Mouse (Mus musculus) myocyte (in vitro differentiated cells): ENCODE measurements around the gene Nbl1. TPM values are rescaled to one million over a fixed set of nuclear protein-coding genes. Genes with fewer than 3 reads are reported as not detected.

Experiments used
- H3K27me3 ChIP-seq: one replicate; pipeline ENCODE4 v1.6.1; 2011; ENCODE audit not compliant: control insufficient read depth, insufficient read depth, insufficient read length
- H3K36me3 ChIP-seq: one replicate; pipeline ENCODE4 v1.6.1; 2011; ENCODE audit not compliant: control insufficient read depth, insufficient read depth
- H3K4me2 ChIP-seq: one replicate; pipeline ENCODE4 v1.6.1; 2011; ENCODE audit warnings: low read depth, control low read depth
- H3K4me3 ChIP-seq: one replicate; pipeline ENCODE4 v1.5.1; 2011; ENCODE audit warnings: mild to moderate bottlenecking, control low read depth, moderate library complexity
- H3K79me2 ChIP-seq: one replicate; pipeline ENCODE4 v1.6.1; 2011; ENCODE audit not compliant: control insufficient read depth, insufficient read depth
- H3ac ChIP-seq: one replicate; pipeline ENCODE4 v1.6.1; 2011; ENCODE audit not compliant: control insufficient read depth, insufficient read length
- CEBPB ChIP-seq: IDR thresholded peaks from 2 replicates; pipeline ENCODE4 v1.6.1; 2011; ENCODE audit warnings: mild to moderate bottlenecking, moderate library complexity; ENCODE audit not compliant: poor library complexity, insufficient read depth, severe bottlenecking
- E2F4 ChIP-seq: IDR thresholded peaks from one replicate; pipeline ENCODE4 v1.6.1; 2011; ENCODE audit warnings: mild to moderate bottlenecking, control low read depth, moderate library complexity; ENCODE audit not compliant: insufficient read depth
- MAX ChIP-seq: IDR thresholded peaks from one replicate; pipeline ENCODE4 v1.6.1; 2011; ENCODE audit warnings: low read depth, mild to moderate bottlenecking, control low read depth
- MYOD1 ChIP-seq, 3 experiments: IDR thresholded peaks; one replicate each; pipeline ENCODE4 v1.6.1; 2011; ENCODE audit warnings: control low read depth in 2 of 3, low read depth in 2 of 3, mild to moderate bottlenecking in 2 of 3, moderate library complexity in 1 of 3; ENCODE audit not compliant: insufficient read length in 2 of 3, control insufficient read depth in 1 of 3
- MYOG ChIP-seq, 3 experiments: IDR thresholded peaks; one replicate each; pipeline ENCODE4 v1.6.1; 2011; ENCODE audit warnings: control low read depth in 2 of 3, low read depth in 2 of 3, mild to moderate bottlenecking in 2 of 3; ENCODE audit not compliant: insufficient read length in 2 of 3, control insufficient read depth in 1 of 3, insufficient read depth in 1 of 3
- POLR2A ChIP-seq: IDR thresholded peaks from one replicate; pipeline ENCODE4 v1.6.1; 2011; ENCODE audit warnings: low read depth, mild to moderate bottlenecking, control low read depth, moderate library complexity; ENCODE audit not compliant: insufficient read length
- POLR2AphosphoS2 ChIP-seq: IDR thresholded peaks from one replicate; pipeline ENCODE4 v1.6.1; 2011; ENCODE audit warnings: low read depth, control low read depth; ENCODE audit not compliant: insufficient read length
- REST ChIP-seq: IDR thresholded peaks from one replicate; pipeline ENCODE4 v1.6.1; 2011; ENCODE audit warnings: mild to moderate bottlenecking, control low read depth, moderate library complexity; ENCODE audit not compliant: insufficient read depth, insufficient read length
- SRF ChIP-seq: IDR thresholded peaks from one replicate; pipeline ENCODE4 v1.6.1; 2011; ENCODE audit warnings: low read depth; ENCODE audit not compliant: control insufficient read depth, insufficient read length
- TCF12 ChIP-seq: IDR thresholded peaks from one replicate; pipeline ENCODE4 v1.6.1; 2011; ENCODE audit warnings: mild to moderate bottlenecking, control low read depth; ENCODE audit not compliant: poor library complexity, insufficient read depth, severe bottlenecking
- TCF3 ChIP-seq: IDR thresholded peaks from one replicate; pipeline ENCODE4 v1.6.1; 2011; ENCODE audit warnings: low read depth, control low read depth; ENCODE audit not compliant: insufficient read length
- USF1 ChIP-seq: IDR thresholded peaks from one replicate; pipeline ENCODE4 v1.6.1; 2011; ENCODE audit warnings: low read depth, mild to moderate bottlenecking, control low read depth, moderate library complexity
- polyA plus RNA-seq: library from polyadenylated mRNA; unstranded; fragments of >200 nt; fragmentation: generic; extraction: Trizol; gene quantifications from one replicate; pipeline ENCODE4 v1.2.1, GENCODE M21; 2012; ENCODE audit warnings: missing spikeins

Gene Nbl1
- polyA plus RNA-seq, result 42.2 TPM

DNA sequence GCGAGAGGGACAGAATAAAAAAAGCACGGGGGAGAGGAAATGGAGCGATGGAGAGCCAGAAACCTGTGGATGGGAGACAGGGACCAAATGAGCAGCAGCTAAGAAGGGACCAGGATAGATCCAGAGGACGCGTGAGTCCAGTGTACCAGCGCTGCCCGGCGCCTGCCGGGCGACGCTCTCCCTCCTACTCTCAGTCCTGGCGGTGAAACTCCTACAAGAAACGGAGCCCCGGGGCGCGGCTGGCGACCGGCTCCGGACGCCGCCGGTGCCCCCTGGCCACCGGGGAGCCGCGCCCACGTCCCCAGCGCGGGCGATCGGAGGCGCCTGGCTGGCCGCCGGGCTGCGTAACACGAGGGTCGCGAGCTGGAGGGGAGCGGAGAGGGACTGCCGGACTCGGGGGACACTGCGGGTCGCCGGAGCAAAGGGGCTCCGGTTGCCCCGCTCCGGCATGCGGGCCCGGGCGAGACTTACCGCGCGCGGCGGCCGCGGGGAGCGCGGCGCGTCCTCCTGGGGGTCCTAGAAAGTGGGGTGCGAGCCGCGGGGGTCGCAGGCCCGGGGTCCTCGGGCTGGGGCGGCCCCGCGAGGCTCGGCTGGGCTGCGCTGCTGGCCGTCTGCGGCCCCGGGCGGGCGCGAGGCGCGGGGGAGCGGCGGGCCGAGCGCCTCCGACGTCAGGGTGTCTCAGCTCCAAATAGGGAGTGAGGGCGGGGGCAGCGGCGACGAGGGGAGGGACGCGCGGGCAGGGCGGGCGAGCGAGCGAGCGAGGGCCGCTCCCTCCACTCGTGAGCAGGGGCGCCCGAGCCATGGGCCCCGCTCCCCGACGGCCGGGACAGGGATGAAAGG lies at the start of gene Nbl1:
Gene Nbl1, minus strand, starts transcription at position 638 of the 840 bp plus-strand sequence.
- peak within 1 kb of the TSS; percentile 95 for H3K4me2 ChIP-seq
- no peaks in the 10 kb centered on the region for H3K79me2 ChIP-seq
- peak; percentile 36 for TF ChIP-seq POLR2AphosphoS2
- TF ChIP-seq TCF12, result no peak
- no peak for TF ChIP-seq REST
- no peak for TF ChIP-seq TCF3
- TF ChIP-seq USF1, result no peak
- no peak for TF ChIP-seq MYOG (IDR thresholded peaks at IDR 0.05; ENCODE audit: control insufficient read depth in 1 of 3, insufficient read depth in 1 of 3, insufficient read length in 2 of 3, low read depth in 2 of 3)
- no peak for TF ChIP-seq CEBPB
- TF ChIP-seq E2F4, result no peak
- TF ChIP-seq MAX, result no peak
- TF ChIP-seq POLR2A, result peak; percentile 74
- no peak for TF ChIP-seq MYOD1 (IDR thresholded peaks at IDR 0.05; ENCODE audit: control insufficient read depth in 1 of 3, insufficient read length in 2 of 3, low read depth in 2 of 3)
- TF ChIP-seq SRF, result peak; percentile 83
- no peaks in the 10 kb centered on the region for H3K27me3 ChIP-seq
- H3ac ChIP-seq, result peak within 1 kb of the TSS; percentile 63
- peak within 1 kb of the TSS; percentile 44 for H3K4me3 ChIP-seq
- H3K36me3 ChIP-seq, result no peaks in the 10 kb centered on the region

GRCm38 (mm10) chr4:139141785-139142184 lies 49.0 kb upstream of the Nbl1 start:
- H3K4me2 ChIP-seq, result no peak overlapping the region
- H3K79me2 ChIP-seq, result no peaks in the 10 kb centered on the region
- H3ac ChIP-seq, result no peak overlapping the region
- H3K36me3 ChIP-seq, result no peaks in the 10 kb centered on the region
- no peaks in the 10 kb centered on the region for H3K27me3 ChIP-seq
- TF ChIP-seq MYOG (IDR thresholded peaks at IDR 0.05; ENCODE audit: control insufficient read depth in 1 of 3, insufficient read depth in 1 of 3, insufficient read length in 2 of 3, low read depth in 2 of 3) (no peak), USF1 (no peak), TCF12 (no peak), MYOD1 (IDR thresholded peaks at IDR 0.05; ENCODE audit: control insufficient read depth in 1 of 3, insufficient read length in 2 of 3, low read depth in 2 of 3) (no peak), SRF (no peak), E2F4 (no peak), MAX (no peak), CEBPB (no peak), POLR2AphosphoS2 (no peak), TCF3 (no peak), REST (no peak), POLR2A (no peak)
- no peak overlapping the region for H3K4me3 ChIP-seq

DNA sequence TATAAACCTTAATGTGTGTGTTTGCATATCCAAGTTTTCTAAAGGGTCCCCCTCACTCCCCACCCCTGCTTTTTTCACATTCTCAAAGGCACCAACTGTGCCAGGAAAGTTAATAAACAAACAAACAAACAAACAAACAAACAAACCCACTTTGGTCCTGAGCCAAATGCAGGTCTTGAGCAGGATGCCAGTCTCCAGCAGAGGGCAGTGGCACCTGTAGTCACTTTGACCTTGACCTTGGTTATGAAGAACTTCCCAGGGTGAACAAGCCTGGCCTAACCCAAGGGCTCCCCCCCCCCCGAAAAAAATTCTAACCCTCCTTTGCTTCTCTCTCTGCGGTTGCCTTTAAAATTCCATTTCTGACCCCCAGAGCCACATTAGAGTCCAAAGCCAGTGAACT lies 47.5 kb upstream of the Nbl1 start:
- Histone ChIP-seq H3K4me3 (no peak overlapping the region), H3K36me3 (no peaks in the 10 kb centered on the region), H3ac (no peak overlapping the region), H3K27me3 (no peaks in the 10 kb centered on the region), H3K4me2 (no peak overlapping the region), H3K79me2 (no peaks in the 10 kb centered on the region)
- TF ChIP-seq TCF3, result no peak
- no peak for TF ChIP-seq MAX
- TF ChIP-seq POLR2A, result no peak
- no peak for TF ChIP-seq USF1

- Histone ChIP-seq H3K4me2 (no peak overlapping the region), H3ac (no peak overlapping the region), H3K79me2 (no peaks in the 10 kb centered on the region), H3K4me3 (no peak overlapping the region), H3K27me3 (no peaks in the 10 kb centered on the region), H3K36me3 (no peaks in the 10 kb centered on the region)
- TF ChIP-seq POLR2A, result no peak
- TF ChIP-seq TCF12, result no peak
- TF ChIP-seq USF1, result no peak
- no peak for TF ChIP-seq REST
- TF ChIP-seq MAX, result no peak
Measured at GRCm38 (mm10) chr4:139136011-139136410, 43.2 kb upstream of the Nbl1 start.

GRCm38 (mm10) chr4:139133109-139133508 lies 40.3 kb upstream of the Nbl1 start:
- Histone ChIP-seq H3K27me3 (no peaks in the 10 kb centered on the region), H3K36me3 (no peaks in the 10 kb centered on the region), H3K79me2 (peaks cover 26% of the 10 kb centered on the region), H3ac (no peak overlapping the region), H3K4me2 (no peak overlapping the region), H3K4me3 (no peak overlapping the region)
- TF ChIP-seq TCF3 (no peak), MYOG (IDR thresholded peaks at IDR 0.05; ENCODE audit: control insufficient read depth in 1 of 3, insufficient read depth in 1 of 3, insufficient read length in 2 of 3, low read depth in 2 of 3) (no peak), CEBPB (no peak), REST (no peak), SRF (no peak), MAX (no peak), POLR2AphosphoS2 (no peak), MYOD1 (IDR thresholded peaks at IDR 0.05; ENCODE audit: control insufficient read depth in 1 of 3, insufficient read length in 2 of 3, low read depth in 2 of 3) (no peak), TCF12 (no peak), E2F4 (no peak), USF1 (no peak), POLR2A (no peak)
